Mouse (Mus musculus): ENCODE data around the gene Srp68. TPM values are rescaled to one million over a fixed set of nuclear protein-coding genes. Genes with fewer than 3 reads are reported as not detected.

Srp68 gene
- total RNA-seq, 1 experiment from 2014 or later, result 25.7 TPM

- ATAC-seq (replicated peaks; ENCODE audit: insufficient number of reproducible peaks, low FRiP score, low TSS enrichment, poor library complexity, severe bottlenecking), result no peak
Measured at GRCm38 (mm10) chr11:116218263-116218662, 55.8 kb downstream of the Srp68 start.

- no peak for ATAC-seq (replicated peaks; ENCODE audit: insufficient number of reproducible peaks, low FRiP score, low TSS enrichment, poor library complexity, severe bottlenecking)
Measured at GRCm38 (mm10) chr11:116216549-116216948, 57.5 kb downstream of the Srp68 start.

GRCm38 (mm10) chr11:116215991-116216390 is 58.0 kb downstream of the Srp68 start:
- no peak for ATAC-seq (replicated peaks; ENCODE audit: insufficient number of reproducible peaks, low FRiP score, low TSS enrichment, poor library complexity, severe bottlenecking)

GRCm38 (mm10) chr11:116215181-116215580 is 58.8 kb downstream of the Srp68 start:
- no peak for ATAC-seq (replicated peaks; ENCODE audit: insufficient number of reproducible peaks, low FRiP score, low TSS enrichment, poor library complexity, severe bottlenecking)

- ATAC-seq (replicated peaks; ENCODE audit: insufficient number of reproducible peaks, low FRiP score, low TSS enrichment, poor library complexity, severe bottlenecking), result no peak
Measured at GRCm38 (mm10) chr11:116213877-116214510, 60.0 kb downstream of the Srp68 start.

GRCm38 (mm10) chr11:116212847-116213246 is 61.2 kb downstream of the Srp68 start:
- no peak for ATAC-seq (replicated peaks; ENCODE audit: insufficient number of reproducible peaks, low FRiP score, low TSS enrichment, poor library complexity, severe bottlenecking)

GRCm38 (mm10) chr11:116210696-116211095 is 63.3 kb downstream of the Srp68 start:
- ATAC-seq (replicated peaks; ENCODE audit: insufficient number of reproducible peaks, low FRiP score, low TSS enrichment, poor library complexity, severe bottlenecking), result no peak

GRCm38 (mm10) chr11:116209257-116209656 is 64.8 kb downstream of the Srp68 start:
- no peak for ATAC-seq (replicated peaks; ENCODE audit: insufficient number of reproducible peaks, low FRiP score, low TSS enrichment, poor library complexity, severe bottlenecking)

- no peak for ATAC-seq (replicated peaks; ENCODE audit: insufficient number of reproducible peaks, low FRiP score, low TSS enrichment, poor library complexity, severe bottlenecking)
Measured at GRCm38 (mm10) chr11:116208660-116209059, 65.4 kb downstream of the Srp68 start.

- no peak for ATAC-seq (replicated peaks; ENCODE audit: insufficient number of reproducible peaks, low FRiP score, low TSS enrichment, poor library complexity, severe bottlenecking)
Measured at GRCm38 (mm10) chr11:116206678-116207077, 67.3 kb downstream of the Srp68 start.

GRCm38 (mm10) chr11:116203150-116203549 is 70.9 kb downstream of the Srp68 start:
- no peak for ATAC-seq (replicated peaks; ENCODE audit: insufficient number of reproducible peaks, low FRiP score, low TSS enrichment, poor library complexity, severe bottlenecking)

GRCm38 (mm10) chr11:116201151-116201550 is 72.9 kb downstream of the Srp68 start:
- no peak for ATAC-seq (replicated peaks; ENCODE audit: insufficient number of reproducible peaks, low FRiP score, low TSS enrichment, poor library complexity, severe bottlenecking)

GRCm38 (mm10) chr11:116198639-116199531 is 75.1 kb downstream of the Srp68 start, which contains the start of the genes Ten1 and Acox1:
TSS of gene Ten1 (plus strand) at chr11:116198855.
TSS of gene Acox1 (minus strand) at chr11:116199045.
- ATAC-seq (replicated peaks; ENCODE audit: insufficient number of reproducible peaks, low FRiP score, low TSS enrichment, poor library complexity, severe bottlenecking), result peak; percentile 87

- ATAC-seq (replicated peaks; ENCODE audit: insufficient number of reproducible peaks, low FRiP score, low TSS enrichment, poor library complexity, severe bottlenecking), result no peak
Measured at GRCm38 (mm10) chr11:116198132-116198531, 75.9 kb downstream of the Srp68 start.

GRCm38 (mm10) chr11:116197584-116197906 is 76.5 kb downstream of the Srp68 start:
- no peak for ATAC-seq (replicated peaks; ENCODE audit: insufficient number of reproducible peaks, low FRiP score, low TSS enrichment, poor library complexity, severe bottlenecking)

GRCm38 (mm10) chr11:116196866-116197583 is 77.0 kb downstream of the Srp68 start:
- no peak for ATAC-seq (replicated peaks; ENCODE audit: insufficient number of reproducible peaks, low FRiP score, low TSS enrichment, poor library complexity, severe bottlenecking)

GRCm38 (mm10) chr11:116196336-116196735 is 77.7 kb downstream of the Srp68 start:
- no peak for ATAC-seq (replicated peaks; ENCODE audit: insufficient number of reproducible peaks, low FRiP score, low TSS enrichment, poor library complexity, severe bottlenecking)

- ATAC-seq (replicated peaks; ENCODE audit: insufficient number of reproducible peaks, low FRiP score, low TSS enrichment, poor library complexity, severe bottlenecking), result peak; percentile 44; the same call in 1 of the 2 replicates
Measured at GRCm38 (mm10) chr11:116195252-116195651, 78.8 kb downstream of the Srp68 start.
